Mouse (Mus musculus) heart, embryonic 15.5 days (tissue): ENCODE data around the gene Unc13b. TPM values are rescaled to one million over a fixed set of nuclear protein-coding genes. Genes with fewer than 3 reads are reported as not detected.
"Not testable (repeated sequence)": the region's sequence is repeated elsewhere in the genome, so short reads cannot be mapped to it uniquely, and the experiment has no call there.

Experiments used
- ATAC-seq: fragments of 200-750 bp; cut with Nextera tagmentation; replicated peaks from 2 replicates; pipeline ENCODE4 v1.8.0; 2017; ENCODE audit warnings: low read depth, moderate TSS enrichment; ENCODE audit not compliant: insufficient number of reproducible peaks, insufficient read depth, low FRiP score
- H3K27ac ChIP-seq: fragments of 300-500 bp; sonication (generic); 2 replicates; pipeline ENCODE4 v1.5.1; 2015; ENCODE audit warnings: mild to moderate bottlenecking, inconsistent platforms
- H3K27me3 ChIP-seq: fragments of 300-500 bp; sonication (generic); 2 replicates; pipeline ENCODE4 v1.6.1; 2015; ENCODE audit warnings: inconsistent platforms
- H3K36me3 ChIP-seq: fragments of 300-500 bp; sonication (generic); 2 replicates; pipeline ENCODE4 v1.6.1; 2015; ENCODE audit warnings: mild to moderate bottlenecking, inconsistent platforms
- H3K4me1 ChIP-seq: fragments of 300-500 bp; sonication (generic); replicated peaks from 2 replicates; pipeline ENCODE4 v1.6.1; 2015; ENCODE audit warnings: inconsistent platforms
- H3K4me2 ChIP-seq: fragments of 300-500 bp; sonication (generic); 2 replicates; pipeline ENCODE4 v1.6.1; 2015; ENCODE audit warnings: inconsistent platforms, mild to moderate bottlenecking, moderate library complexity
- H3K4me3 ChIP-seq: fragments of 300-500 bp; sonication (generic); 2 replicates; pipeline ENCODE4 v1.5.1; 2015; ENCODE audit warnings: mild to moderate bottlenecking, inconsistent platforms
- H3K9ac ChIP-seq: fragments of 300-500 bp; sonication (generic); 2 replicates; pipeline ENCODE4 v1.6.1; 2015; ENCODE audit warnings: mild to moderate bottlenecking, inconsistent platforms
- H3K9me3 ChIP-seq: fragments of 300-500 bp; sonication (generic); replicated peaks from 2 replicates; pipeline ENCODE4 v1.6.1; 2016; ENCODE audit warnings: inconsistent platforms
- WGBS: fragments of 180-500 bp; shearing (Covaris S2); methylation state at CpG from one replicate; pipeline ENCODE4 v1.1.7; 2015; ENCODE audit warnings: mixed read lengths; 5-methylcytosine and 5-hydroxymethylcytosine counted together
- polyA plus RNA-seq: library from polyadenylated mRNA; unstranded; fragments of >200 nt; fragmentation: Nextera tagmentation; extraction: Ambion mirVana; gene quantifications from 2 replicates; pipeline ENCODE4 v1.2.1, GENCODE M21; 2015

The Unc13b gene
- polyA plus RNA-seq, 1 experiment from 2014 or later: 10.1 TPM

- no peak overlapping the region for H3K4me2 ChIP-seq
- no peaks in the 10 kb centered on the region for H3K4me1 ChIP-seq
- H3K4me3 ChIP-seq: no peak overlapping the region
- no peak overlapping the region for H3K27ac ChIP-seq
- WGBS: 79% methylated on average over 2 of the region's 2 CpGs
- ATAC-seq: no peak
- no peaks in the 10 kb centered on the region for H3K27me3 ChIP-seq
- H3K36me3 ChIP-seq: no peaks in the 10 kb centered on the region
- no peak overlapping the region for H3K9ac ChIP-seq
- H3K9me3 ChIP-seq: no peaks in the 10 kb centered on the region
These were observed 55.8 kb downstream of the Unc13b start for GRCm38 (mm10) chr4:43114512-43114911.

- H3K9ac ChIP-seq: no peak overlapping the region
- no peak overlapping the region for H3K27ac ChIP-seq
- ATAC-seq: no peak
- no peaks in the 10 kb centered on the region for H3K36me3 ChIP-seq
- WGBS: 5% methylated on average over 2 of the region's 2 CpGs
- H3K27me3 ChIP-seq: no peaks in the 10 kb centered on the region
- H3K4me2 ChIP-seq: no peak overlapping the region
- no peaks in the 10 kb centered on the region for H3K9me3 ChIP-seq
- H3K4me1 ChIP-seq: no peaks in the 10 kb centered on the region
- no peak overlapping the region for H3K4me3 ChIP-seq
These were observed 56.2 kb downstream of the Unc13b start for GRCm38 (mm10) chr4:43114946-43115345.

GRCm38 (mm10) chr4:43116249-43116648, 57.5 kb downstream of the Unc13b start:
- Histone ChIP-seq H3K9ac (no peak overlapping the region), H3K27me3 (no peaks in the 10 kb centered on the region), H3K27ac (no peak overlapping the region), H3K36me3 (no peaks in the 10 kb centered on the region), H3K9me3 (no peaks in the 10 kb centered on the region), H3K4me2 (no peak overlapping the region), H3K4me1 (no peaks in the 10 kb centered on the region), H3K4me3 (no peak overlapping the region)
- 46% methylated on average over 2 of the region's 2 CpGs for WGBS
- ATAC-seq: no peak

- Histone ChIP-seq H3K4me1 (no peaks in the 10 kb centered on the region), H3K4me3 (no peak overlapping the region), H3K9ac (no peak overlapping the region), H3K36me3 (no peaks in the 10 kb centered on the region), H3K27me3 (no peaks in the 10 kb centered on the region), H3K9me3 (no peaks in the 10 kb centered on the region), H3K4me2 (no peak overlapping the region), H3K27ac (no peak overlapping the region)
- ATAC-seq: no peak
- WGBS: 79% methylated on average over 3 of the region's 3 CpGs
These were observed 71.0 kb downstream of the Unc13b start for GRCm38 (mm10) chr4:43129750-43130149.

- Histone ChIP-seq H3K9me3 (no peaks in the 10 kb centered on the region), H3K9ac (no peak overlapping the region), H3K4me1 (no peaks in the 10 kb centered on the region), H3K36me3 (no peaks in the 10 kb centered on the region), H3K27ac (no peak overlapping the region), H3K27me3 (no peaks in the 10 kb centered on the region), H3K4me3 (no peak overlapping the region), H3K4me2 (no peak overlapping the region)
- 65% methylated on average over 1 of the region's 1 CpGs for WGBS
- no peak for ATAC-seq
These were observed 83.9 kb downstream of the Unc13b start for GRCm38 (mm10) chr4:43142610-43143009.

GRCm38 (mm10) chr4:43152413-43152812, 93.7 kb downstream of the Unc13b start:
- H3K9ac ChIP-seq, H3K9me3 ChIP-seq, H3K4me2 ChIP-seq, H3K27ac ChIP-seq, H3K4me1 ChIP-seq, H3K27me3 ChIP-seq, ATAC-seq, H3K36me3 ChIP-seq, H3K4me3 ChIP-seq: not testable (repeated sequence)
- WGBS: 89% methylated on average over 4 of the region's 4 CpGs

GRCm38 (mm10) chr4:43160045-43160444, 101.3 kb downstream of the Unc13b start:
- Histone ChIP-seq H3K4me1 (no peaks in the 10 kb centered on the region), H3K36me3 (no peaks in the 10 kb centered on the region), H3K9me3 (no peaks in the 10 kb centered on the region), H3K27ac (no peak overlapping the region), H3K4me2 (no peak overlapping the region), H3K27me3 (peaks cover 6% of the 10 kb centered on the region; the same call in 1 of the 2 replicates), H3K4me3 (no peak overlapping the region), H3K9ac (no peak overlapping the region)
- 50% methylated on average over 3 of the region's 3 CpGs for WGBS
- no peak for ATAC-seq

GRCm38 (mm10) chr4:43161124-43161657, 102.4 kb downstream of the Unc13b start:
- Histone ChIP-seq H3K27ac (no peak overlapping the region), H3K36me3 (no peaks in the 10 kb centered on the region), H3K4me3 (no peak overlapping the region), H3K27me3 (0 out of 2 replicates have a peak, but pooled peaks cover 3% of the 10 kb centered on the region), H3K4me2 (no peak overlapping the region), H3K9ac (no peak overlapping the region), H3K4me1 (no peaks in the 10 kb centered on the region), H3K9me3 (no peaks in the 10 kb centered on the region)
- WGBS: 85% methylated on average over 3 of the region's 3 CpGs
- no peak for ATAC-seq

- no peaks in the 10 kb centered on the region for H3K4me1 ChIP-seq
- 0 out of 2 replicates have a peak, but pooled peaks cover 3% of the 10 kb centered on the region for H3K27me3 ChIP-seq
- no peak overlapping the region for H3K4me3 ChIP-seq
- no peak overlapping the region for H3K9ac ChIP-seq
- H3K27ac ChIP-seq: no peak overlapping the region
- no peaks in the 10 kb centered on the region for H3K9me3 ChIP-seq
- no peaks in the 10 kb centered on the region for H3K36me3 ChIP-seq
- ATAC-seq: no peak
- no peak overlapping the region for H3K4me2 ChIP-seq
- 51% methylated on average over 3 of the region's 3 CpGs for WGBS
These were observed 104.5 kb downstream of the Unc13b start for GRCm38 (mm10) chr4:43163205-43163604.

GRCm38 (mm10) chr4:43165403-43166005, 106.8 kb downstream of the Unc13b start:
- no peak overlapping the region for H3K4me2 ChIP-seq
- H3K4me3 ChIP-seq: no peak overlapping the region
- H3K4me1 ChIP-seq: no peaks in the 10 kb centered on the region
- no peaks in the 10 kb centered on the region for H3K27me3 ChIP-seq
- H3K36me3 ChIP-seq: no peaks in the 10 kb centered on the region
- no peak for ATAC-seq
- H3K9ac ChIP-seq: no peak overlapping the region
- no peak overlapping the region for H3K27ac ChIP-seq
- WGBS: 84% methylated on average over 12 of the region's 12 CpGs
- H3K9me3 ChIP-seq: no peaks in the 10 kb centered on the region

- Histone ChIP-seq H3K4me1 (no peaks in the 10 kb centered on the region), H3K27me3 (no peaks in the 10 kb centered on the region), H3K4me2 (no peak overlapping the region), H3K36me3 (no peaks in the 10 kb centered on the region), H3K27ac (no peak overlapping the region), H3K4me3 (no peak overlapping the region), H3K9ac (no peak overlapping the region), H3K9me3 (no peaks in the 10 kb centered on the region)
- no peak for ATAC-seq
- 83% methylated on average over 3 of the region's 3 CpGs for WGBS
These were observed 111.3 kb downstream of the Unc13b start for GRCm38 (mm10) chr4:43170028-43170427.

- Histone ChIP-seq H3K9ac (no peak overlapping the region), H3K9me3 (no peaks in the 10 kb centered on the region), H3K27ac (no peak overlapping the region), H3K36me3 (no peaks in the 10 kb centered on the region), H3K27me3 (no peaks in the 10 kb centered on the region), H3K4me2 (no peak overlapping the region), H3K4me1 (no peaks in the 10 kb centered on the region), H3K4me3 (no peak overlapping the region)
- no peak for ATAC-seq
- 61% methylated on average over 2 of the region's 2 CpGs for WGBS
These were observed 118.4 kb downstream of the Unc13b start for GRCm38 (mm10) chr4:43177126-43177525.
